In the genomic region with DNA sequence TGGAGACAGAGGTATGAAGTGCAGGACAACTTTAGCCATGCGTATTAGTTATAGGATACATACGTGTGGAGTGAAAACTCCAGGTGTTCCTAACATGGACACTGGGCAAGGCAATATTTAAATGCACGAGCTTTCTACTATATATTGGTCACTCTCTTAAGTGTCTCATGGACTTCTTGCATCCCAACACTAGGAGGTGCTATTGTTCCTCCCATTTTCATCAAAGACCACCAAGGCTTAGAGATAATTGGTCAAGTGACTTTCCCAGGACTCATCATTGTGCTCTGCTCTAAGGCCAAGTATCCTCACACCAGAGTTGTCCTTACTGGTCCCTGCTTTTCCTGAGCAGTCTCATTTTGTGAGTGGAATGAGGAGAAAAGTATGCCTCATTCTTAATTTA, we compare ENCODE assay signal across 15 mouse cellular contexts. TPM values are rescaled to one million over a fixed set of nuclear protein-coding genes. Genes with fewer than 3 reads are reported as not detected.
DNase-seq lines count a peak whose midpoint lies in the region; ATAC-seq and TF ChIP-seq lines count a peak whose summit lies in the region.
"Had no signal": no experiment of that assay in that cellular context is flagged by ENCODE, and none has a peak within 500 bp of the region (broad histone marks: within the 10 kb centered on the region; RNA-seq: fewer than 3 reads in every experiment).

No protein-coding gene starts in this region.

- dilution Hi-C loops in CH12.LX (cut with MboI; ENCODE audit: extremely low pct_ligation_motif_present, extremely low pct_unique_long_range_greater_than_20kb, low sequenced_read_pairs): no loop called here

- no peak overlapping the region for H3K4me2 ChIP-seq in intestine, postnatal 0 days (replicated peaks; ENCODE audit: low read depth)
- no peak overlapping the region for H3K4me2 ChIP-seq in intestine, embryonic 15.5 days (replicated peaks)
- no peak overlapping the region for H3K4me2 ChIP-seq in CH12.LX (ENCODE audit: insufficient read depth, low read depth, poor library complexity, severe bottlenecking)
- H3K4me2 ChIP-seq: embryonic facial prominence, embryonic 15.5 days; liver, embryonic 15.5 days; midbrain, embryonic 11.5 days had no signal

- peak; percentile 46 for TF ChIP-seq CTCF in intestine, postnatal 0 days (IDR thresholded peaks at IDR 0.05; ENCODE audit: low read depth)
- TF ChIP-seq CTCF in CH12.LX (conservative IDR thresholded peaks at IDR 0.05 in 1 of 2, IDR thresholded peaks at IDR 0.05 in 1 of 2; ENCODE audit: low read depth in 2 of 2, low read length in 2 of 2): peak; percentile 63 to 64

- H3K27ac ChIP-seq in intestine, postnatal 0 days (ENCODE audit: low read depth, low read length): no peak overlapping the region
- H3K27ac ChIP-seq in intestine, embryonic 15.5 days: no peak overlapping the region
- no peak overlapping the region for H3K27ac ChIP-seq in CH12.LX (ENCODE audit: insufficient read depth, low read depth)
- H3K27ac ChIP-seq: embryonic facial prominence, embryonic 15.5 days; liver, embryonic 15.5 days had no signal

- peak; percentile 60 for DNase-seq in 416B (ENCODE audit: low read depth)
- DNase-seq in CH12.LX (ENCODE audit: extremely low read depth): peak; percentile 38
- peak; percentile 45 for DNase-seq in embryo, embryonic 10.5 days (ENCODE audit: low spot score)
- no peak for DNase-seq in heart, adult 11 months
- DNase-seq in MN1 (ENCODE audit: low spot score): no peak
- DNase-seq: adrenal gland, postnatal 14 days; cerebellum, adult 11 months; kidney, postnatal 25 days had no signal

- H3K27me3 ChIP-seq in intestine, postnatal 0 days (replicated peaks; ENCODE audit: control insufficient read depth, insufficient read depth, low read length): no peaks in the 10 kb centered on the region
- no peaks in the 10 kb centered on the region for H3K27me3 ChIP-seq in intestine, embryonic 15.5 days (replicated peaks)
- no peaks in the 10 kb centered on the region for H3K27me3 ChIP-seq in CH12.LX (replicated peaks)
- H3K27me3 ChIP-seq: embryonic facial prominence, embryonic 15.5 days; liver, embryonic 15.5 days had no signal

- in situ Hi-C loops in CH12.LX (cut with MboI; ENCODE audit: low pct_ligation_motif_present, low pct_unique_long_range_greater_than_20kb, low sequenced_read_pairs): no loop called here

- H3K36me3 ChIP-seq in intestine, postnatal 0 days (ENCODE audit: control insufficient read depth, insufficient read depth): no peaks in the 10 kb centered on the region
- no peaks in the 10 kb centered on the region for H3K36me3 ChIP-seq in intestine, embryonic 15.5 days
- H3K36me3 ChIP-seq in CH12.LX (replicated peaks in 1 of 2; ENCODE audit: control insufficient read depth in 1 of 2, insufficient read depth in 1 of 2, low read length in 1 of 2): no peaks in the 10 kb centered on the region
- H3K36me3 ChIP-seq: embryonic facial prominence, embryonic 15.5 days; liver, embryonic 15.5 days had no signal

- no peaks in the 10 kb centered on the region for H3K4me1 ChIP-seq in intestine, postnatal 0 days (replicated peaks; ENCODE audit: control insufficient read depth, insufficient read depth, low read length)
- H3K4me1 ChIP-seq in intestine, embryonic 15.5 days (replicated peaks): no peaks in the 10 kb centered on the region
- H3K4me1 ChIP-seq in CH12.LX (ENCODE audit: control insufficient read depth in 1 of 2, insufficient read depth in 2 of 2): peaks cover 0 to 3% of the 10 kb centered on the region in 2 experiments; a peak in 1 of 4 replicates
- H3K4me1 ChIP-seq: embryonic facial prominence, embryonic 15.5 days; liver, embryonic 15.5 days had no signal

- peak; percentile 61 for TF ChIP-seq RAD21 in CH12.LX (IDR thresholded peaks at IDR 0.05; ENCODE audit: low read depth, low read length)

- TF ChIP-seq POLR2A in CH12.LX (IDR thresholded peaks at IDR 0.05; ENCODE audit: low read depth, low read length): no peak

- ATAC-seq in intestine, postnatal 0 days: no peak
- ATAC-seq in intestine, embryonic 15.5 days: no peak
- no peak for ATAC-seq in erythroid progenitor cell, adult 5-6 weeks (replicated peaks; ENCODE audit: low FRiP score, poor library complexity, severe bottlenecking)
- ATAC-seq: Patski had no signal

- H3K9ac ChIP-seq in intestine, postnatal 0 days (ENCODE audit: low read depth, low read length): no peak overlapping the region
- H3K9ac ChIP-seq in intestine, embryonic 15.5 days: no peak overlapping the region
- H3K9ac ChIP-seq in CH12.LX (ENCODE audit: insufficient read depth, low read depth): no peak overlapping the region
- H3K9ac ChIP-seq: embryonic facial prominence, embryonic 15.5 days; liver, embryonic 15.5 days had no signal

- H3K4me3 ChIP-seq in intestine, postnatal 0 days (ENCODE audit: low read depth, low read length): no peak overlapping the region
- no peak overlapping the region for H3K4me3 ChIP-seq in intestine, embryonic 15.5 days (replicated peaks)
- no peak overlapping the region for H3K4me3 ChIP-seq in CH12.LX (replicated peaks in 1 of 3; ENCODE audit: low read depth in 2 of 3, low read length in 2 of 3, poor library complexity in 1 of 3)
- H3K4me3 ChIP-seq: embryonic facial prominence, embryonic 15.5 days; liver, embryonic 15.5 days had no signal

- no peaks in the 10 kb centered on the region for H3K9me3 ChIP-seq in intestine, postnatal 0 days (ENCODE audit: control insufficient read depth)
- H3K9me3 ChIP-seq in intestine, embryonic 15.5 days: no peaks in the 10 kb centered on the region
- H3K9me3 ChIP-seq in CH12.LX (replicated peaks; ENCODE audit: low read length): no peaks in the 10 kb centered on the region
- H3K9me3 ChIP-seq: embryonic facial prominence, embryonic 15.5 days; liver, embryonic 15.5 days had no signal

- H3K79me2 ChIP-seq in CH12.LX (replicated peaks; ENCODE audit: control insufficient read depth, extremely low read depth, insufficient read depth, poor library complexity, severe bottlenecking): no peaks in the 10 kb centered on the region

- 77% methylated on average over 3 of the region's 3 CpGs for WGBS in intestine, postnatal 0 days
- WGBS in intestine, embryonic 15.5 days: 75% methylated on average over 3 of the region's 3 CpGs

- no peak for TF ChIP-seq EP300 in CH12.LX (IDR thresholded peaks at IDR 0.05; ENCODE audit: low read length)

TF ChIP-seq in CH12.LX, 34 proteins besides CTCF, POLR2A, EP300 and RAD21:
- TF ChIP-seq UBTF (IDR thresholded peaks at IDR 0.05; ENCODE audit: low read depth, low read length) (no peak), SMC3 (IDR thresholded peaks at IDR 0.05; ENCODE audit: low read depth, low read length) (peak; percentile 32)

RNA-seq across cellular contexts. Expression of gene Ghitm, which starts 39.4 kb away (rescaled TPM):
- polyA plus RNA-seq in intestine, postnatal 0 days (2015; fragmentation: Nextera tagmentation; extraction: Ambion mirVana): 278 and 283 TPM in 2 replicates
- 300 and 309 TPM in 2 replicates for polyA plus RNA-seq in intestine, embryonic 15.5 days (2015; fragmentation: Nextera tagmentation; extraction: Ambion mirVana)
- total RNA-seq in CH12.LX (2012; rRNA removed): 190 and 302 TPM in 2 replicates
- total RNA-seq in CH12.LX (2014; rRNA removed): 320 and 363 TPM in 2 replicates
- polyA plus RNA-seq in CH12.LX (2012; ENCODE audit: insufficient read length, low read depth): 311 TPM in 2 replicates
- 110 and 129 TPM in 2 replicates for total RNA-seq in erythroid progenitor cell, adult 5-6 weeks (2015; ENCODE audit: low replicate concordance)
- 75.3 and 123 TPM in 2 replicates for total RNA-seq in erythroid progenitor cell, adult 5-6 weeks (2017; ENCODE audit: low replicate concordance)

Comparison
In these comparisons a context has a peak if more than half of its experiments do, and no peak if none do; other contexts are left out.
1. DNase-seq: peak in 416B (single experiment), CH12.LX (single experiment) and embryo, embryonic 10.5 days (single experiment); none in heart, adult 11 months (single experiment) and MN1 (single experiment).